Mouse (Mus musculus) megakaryocyte, embryonic 14.5 days (primary cell): ENCODE data around the gene Fxyd5.

Experiments
- FLI1 ChIP-seq: IDR thresholded peaks from 2 replicates; pipeline ENCODE4 v1.6.1; 2012; ENCODE audit warnings: low read length, inconsistent platforms, mixed read lengths
- GATA1 ChIP-seq: IDR thresholded peaks from 3 replicates; pipeline ENCODE4 v1.6.1; 2012; ENCODE audit warnings: mixed read lengths, low read length, inconsistent platforms, borderline replicate concordance

DNA sequence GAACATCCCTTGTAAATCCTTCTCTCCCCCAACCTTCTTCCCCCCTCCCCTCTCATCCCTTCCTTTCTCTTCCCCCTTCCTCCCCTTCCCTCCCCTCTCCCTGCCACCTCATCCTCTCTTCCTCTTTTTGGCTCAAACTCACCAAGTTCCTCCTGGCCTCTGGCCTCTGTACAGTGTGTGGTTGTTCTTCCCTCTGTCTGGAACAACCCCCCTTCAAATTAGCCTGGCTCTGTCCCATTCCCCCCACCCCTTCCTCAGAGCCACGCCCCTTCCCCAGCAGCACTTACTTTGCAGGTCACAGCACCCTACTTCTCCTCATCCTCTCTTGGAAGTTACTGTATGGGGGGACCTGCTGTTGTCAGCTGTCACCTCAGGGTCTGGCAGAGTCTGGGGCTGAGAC, 34.1 kb downstream of the Fxyd5 start:
- TF ChIP-seq GATA1 = no peak
- no peak for TF ChIP-seq FLI1
